Mouse (Mus musculus) kidney, adult 2 months (tissue): ENCODE data around the gene Arhgdia.

ENCODE experiments used
- CTCF ChIP-seq: fragments of 200-500 bp; conservative IDR thresholded peaks from 2 replicates; pipeline ENCODE4 v1.5.1; 2011; ENCODE audit warnings: low read depth, mild to moderate bottlenecking, control low read depth, low read length, moderate library complexity, mixed read lengths; ENCODE audit not compliant: insufficient read depth, insufficient read length
- POLR2A ChIP-seq: fragments of 200-500 bp; IDR thresholded peaks from one replicate; pipeline ENCODE4 v1.6.1; 2011; ENCODE audit warnings: low read depth, low read length, control low read depth

DNA sequence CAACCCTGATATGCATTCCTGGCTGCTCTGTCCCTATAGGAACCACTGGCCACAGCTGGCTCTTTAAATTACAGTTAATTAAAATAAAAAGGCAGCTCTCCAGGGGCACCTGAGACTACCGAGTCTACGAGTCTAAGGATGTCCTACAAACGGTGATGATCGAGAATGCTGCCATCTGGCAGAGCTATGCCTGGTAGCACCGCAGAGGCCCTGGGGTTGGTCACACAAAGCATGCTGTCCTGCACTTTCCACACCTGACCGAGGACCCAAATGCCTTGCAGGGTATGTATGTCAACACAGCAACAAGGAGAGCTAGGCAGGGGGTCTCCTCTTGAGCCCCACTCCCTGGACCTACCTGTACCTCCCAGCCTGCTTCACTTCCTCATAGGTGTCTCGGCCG lies 32.6 kb upstream of the Arhgdia start:
- TF ChIP-seq CTCF (no peak), POLR2A (no peak)
